Mouse (Mus musculus): ENCODE results near the gene Rnf135. TPM values are rescaled to one million over a fixed set of nuclear protein-coding genes. Genes with fewer than 3 reads are reported as not detected.
A peak's percentile ranks its signal among the peaks of the same experiment; 100 is the strongest.

Rnf135 gene
- polyA plus RNA-seq, 1 experiment from 2014 or later = 2.8 TPM

DNA sequence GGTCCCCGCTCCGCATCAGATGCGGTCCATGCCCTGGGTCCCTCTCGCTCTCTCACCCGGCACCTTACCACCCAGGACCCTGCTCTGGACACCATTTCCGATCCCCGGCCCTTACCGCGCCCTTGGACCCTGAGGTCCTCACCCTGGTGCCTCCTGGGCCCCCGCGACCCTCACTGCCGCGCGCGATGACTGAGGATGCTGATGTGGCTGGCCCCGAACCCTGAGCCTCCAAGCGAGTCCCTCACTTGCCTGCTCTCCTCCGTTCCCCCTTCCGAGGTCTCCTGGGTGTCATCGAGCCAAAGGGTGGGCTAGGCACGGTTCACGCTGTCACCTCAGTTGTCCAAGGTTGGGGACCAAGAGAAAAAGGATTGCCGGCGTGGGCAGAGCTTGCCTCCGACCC is 29.1 kb upstream of the Rnf135 start:
- peaks cover 28% of the 10 kb centered on the region for H3K27me3 ChIP-seq (ENCODE audit: control insufficient read depth, insufficient read depth, low read length)
- DNase-seq (ENCODE audit: low spot score) = no peak
- H3K27ac ChIP-seq (replicated peaks; ENCODE audit: low read depth, low read length) = no peak overlapping the region
- H3K36me3 ChIP-seq (ENCODE audit: control insufficient read depth, insufficient read depth, low read length) = no peaks in the 10 kb centered on the region
- 29% methylated on average over 25 of the region's 25 CpGs for WGBS
- ATAC-seq (ENCODE audit: insufficient number of reproducible peaks, low FRiP score, low TSS enrichment, low read depth) = no peak
- 0 out of 2 replicates have a peak, but pooled peaks cover 7% of the 10 kb centered on the region for H3K4me1 ChIP-seq (ENCODE audit: control insufficient read depth, insufficient read depth, low read length)
- H3K4me2 ChIP-seq (ENCODE audit: low read depth, severe bottlenecking) = peak overlapping the region; percentile 69
- H3K9me3 ChIP-seq (ENCODE audit: control insufficient read depth, low read length) = no peaks in the 10 kb centered on the region
- H3K9ac ChIP-seq (ENCODE audit: low read length) = no peak overlapping the region
- peak overlapping the region; percentile 42 for H3K4me3 ChIP-seq (ENCODE audit: low read depth, low read length)

DNA sequence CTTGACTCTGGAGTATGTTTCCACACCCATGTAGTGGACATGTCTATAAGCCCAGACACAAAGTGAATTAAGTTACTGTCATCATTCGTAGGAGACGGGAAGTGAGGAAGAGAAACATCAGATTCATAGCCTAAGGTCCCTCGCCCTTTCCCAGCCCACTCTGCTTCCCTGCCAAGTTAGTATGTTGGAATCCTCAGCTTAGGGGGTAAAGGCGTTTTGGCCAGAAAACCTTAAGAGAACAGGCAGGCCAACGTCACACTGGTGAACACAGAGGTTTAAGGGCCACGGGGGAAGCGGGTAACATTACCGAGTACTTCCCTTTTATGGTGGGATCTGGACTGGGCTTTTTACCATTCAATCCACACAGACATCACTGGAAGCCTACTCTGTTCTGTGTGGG is 28.1 kb upstream of the Rnf135 start:
- Histone ChIP-seq H3K27ac (replicated peaks; ENCODE audit: low read depth, low read length) (no peak overlapping the region), H3K9me3 (ENCODE audit: control insufficient read depth, low read length) (no peaks in the 10 kb centered on the region), H3K9ac (ENCODE audit: low read length) (no peak overlapping the region), H3K4me3 (ENCODE audit: low read depth, low read length) (no peak overlapping the region), H3K36me3 (ENCODE audit: control insufficient read depth, insufficient read depth, low read length) (no peaks in the 10 kb centered on the region), H3K4me1 (ENCODE audit: control insufficient read depth, insufficient read depth, low read length) (0 out of 2 replicates have a peak, but pooled peaks cover 7% of the 10 kb centered on the region), H3K27me3 (ENCODE audit: control insufficient read depth, insufficient read depth, low read length) (peaks cover 28% of the 10 kb centered on the region), H3K4me2 (ENCODE audit: low read depth, severe bottlenecking) (no peak overlapping the region)
- no peak for ATAC-seq (ENCODE audit: insufficient number of reproducible peaks, low FRiP score, low TSS enrichment, low read depth)
- 79% methylated on average over 8 of the region's 8 CpGs for WGBS
- DNase-seq (ENCODE audit: low spot score) = no peak

DNA sequence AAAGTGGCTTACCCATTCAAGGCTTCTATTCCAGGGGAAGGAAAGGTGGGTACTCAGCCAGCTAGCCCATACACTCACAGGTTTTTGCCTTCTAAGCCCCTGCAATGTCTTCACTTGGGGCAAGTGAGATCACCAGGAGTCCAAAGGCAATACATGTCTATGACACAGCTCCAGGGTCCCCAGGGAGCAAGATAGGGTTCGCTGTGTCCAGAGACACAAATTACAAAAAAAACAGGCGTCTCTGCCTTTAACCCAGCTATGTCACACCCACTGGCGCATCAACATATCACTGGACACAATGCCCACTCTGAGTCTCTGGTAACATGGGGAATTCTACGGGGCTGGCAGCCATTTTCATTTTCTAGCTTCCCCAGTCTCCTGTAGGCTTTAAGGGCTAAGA is 27.7 kb upstream of the Rnf135 start:
- H3K36me3 ChIP-seq (ENCODE audit: control insufficient read depth, insufficient read depth, low read length) = no peaks in the 10 kb centered on the region
- H3K9me3 ChIP-seq (ENCODE audit: control insufficient read depth, low read length) = no peaks in the 10 kb centered on the region
- no peak for DNase-seq (ENCODE audit: low spot score)
- H3K27me3 ChIP-seq (ENCODE audit: control insufficient read depth, insufficient read depth, low read length) = peaks cover 28% of the 10 kb centered on the region
- no peak for ATAC-seq (ENCODE audit: insufficient number of reproducible peaks, low FRiP score, low TSS enrichment, low read depth)
- no peak overlapping the region for H3K9ac ChIP-seq (ENCODE audit: low read length)
- 0 out of 2 replicates have a peak, but pooled peaks cover 7% of the 10 kb centered on the region for H3K4me1 ChIP-seq (ENCODE audit: control insufficient read depth, insufficient read depth, low read length)
- WGBS = 88% methylated on average over 4 of the region's 4 CpGs
- no peak overlapping the region for H3K27ac ChIP-seq (replicated peaks; ENCODE audit: low read depth, low read length)
- H3K4me2 ChIP-seq (ENCODE audit: low read depth, severe bottlenecking) = no peak overlapping the region
- no peak overlapping the region for H3K4me3 ChIP-seq (ENCODE audit: low read depth, low read length)

DNA sequence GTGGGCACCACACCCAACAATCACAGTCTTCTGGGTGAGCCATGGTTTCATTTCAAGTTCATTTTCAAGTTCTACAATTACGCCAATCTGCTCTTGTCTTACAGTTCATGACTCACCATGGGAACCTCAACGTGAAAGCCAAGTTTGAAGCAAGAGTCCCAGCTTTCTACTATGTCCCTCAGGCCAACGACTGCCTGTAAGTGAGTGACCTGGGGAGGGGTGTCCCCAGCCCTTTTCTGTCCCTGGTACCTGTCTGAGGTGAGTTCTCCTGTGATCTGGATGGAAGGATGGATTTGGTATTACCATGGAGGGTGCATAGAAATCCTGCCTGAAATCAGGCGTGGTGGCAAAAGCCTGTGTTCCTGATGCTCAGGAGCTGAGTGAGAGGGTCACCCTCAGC is 26.8 kb upstream of the Rnf135 start:
- Histone ChIP-seq H3K27me3 (ENCODE audit: control insufficient read depth, insufficient read depth, low read length) (peaks cover 28% of the 10 kb centered on the region), H3K4me1 (ENCODE audit: control insufficient read depth, insufficient read depth, low read length) (0 out of 2 replicates have a peak, but pooled peaks cover 7% of the 10 kb centered on the region), H3K27ac (replicated peaks; ENCODE audit: low read depth, low read length) (no peak overlapping the region), H3K9me3 (ENCODE audit: control insufficient read depth, low read length) (no peaks in the 10 kb centered on the region), H3K4me3 (ENCODE audit: low read depth, low read length) (no peak overlapping the region), H3K9ac (ENCODE audit: low read length) (no peak overlapping the region), H3K36me3 (ENCODE audit: control insufficient read depth, insufficient read depth, low read length) (no peaks in the 10 kb centered on the region), H3K4me2 (ENCODE audit: low read depth, severe bottlenecking) (no peak overlapping the region)
- no peak for ATAC-seq (ENCODE audit: insufficient number of reproducible peaks, low FRiP score, low TSS enrichment, low read depth)
- DNase-seq (ENCODE audit: low spot score) = no peak
- 84% methylated on average over 4 of the region's 4 CpGs for whole genome bisulfite sequencing

DNA sequence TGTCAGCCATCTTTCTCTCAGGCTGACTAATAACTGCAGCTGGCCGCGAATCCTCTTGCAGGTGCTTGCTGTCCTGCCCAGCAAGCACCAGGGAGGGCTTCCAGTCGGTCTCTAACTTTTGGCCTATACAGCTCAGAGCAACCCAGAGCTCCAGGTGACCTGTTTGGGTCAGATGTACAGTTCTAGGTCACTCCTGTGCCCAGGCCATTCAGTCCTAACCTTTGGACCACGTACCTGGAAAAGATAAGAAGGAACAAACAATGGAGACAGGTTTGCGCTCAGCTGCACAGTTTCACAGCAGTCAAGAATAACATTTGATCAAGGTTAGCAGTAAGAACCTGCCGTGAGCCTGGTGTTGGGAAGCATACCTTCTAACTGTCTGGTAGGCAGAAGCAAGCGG is 24.6 kb upstream of the Rnf135 start:
- no peak overlapping the region for H3K4me2 ChIP-seq (ENCODE audit: low read depth, severe bottlenecking)
- H3K27me3 ChIP-seq (ENCODE audit: control insufficient read depth, insufficient read depth, low read length) = peaks cover 17% of the 10 kb centered on the region
- H3K36me3 ChIP-seq (ENCODE audit: control insufficient read depth, insufficient read depth, low read length) = no peaks in the 10 kb centered on the region
- no peak overlapping the region for H3K4me3 ChIP-seq (ENCODE audit: low read depth, low read length)
- no peaks in the 10 kb centered on the region for H3K9me3 ChIP-seq (ENCODE audit: control insufficient read depth, low read length)
- ATAC-seq (ENCODE audit: insufficient number of reproducible peaks, low FRiP score, low TSS enrichment, low read depth) (no peak), DNase-seq (ENCODE audit: low spot score) (no peak)
- no peak overlapping the region for H3K27ac ChIP-seq (replicated peaks; ENCODE audit: low read depth, low read length)
- H3K9ac ChIP-seq (ENCODE audit: low read length) = no peak overlapping the region
- H3K4me1 ChIP-seq (ENCODE audit: control insufficient read depth, insufficient read depth, low read length) = 0 out of 2 replicates have a peak, but pooled peaks cover 5% of the 10 kb centered on the region
- 84% methylated on average over 7 of the region's 7 CpGs for WGBS

DNA sequence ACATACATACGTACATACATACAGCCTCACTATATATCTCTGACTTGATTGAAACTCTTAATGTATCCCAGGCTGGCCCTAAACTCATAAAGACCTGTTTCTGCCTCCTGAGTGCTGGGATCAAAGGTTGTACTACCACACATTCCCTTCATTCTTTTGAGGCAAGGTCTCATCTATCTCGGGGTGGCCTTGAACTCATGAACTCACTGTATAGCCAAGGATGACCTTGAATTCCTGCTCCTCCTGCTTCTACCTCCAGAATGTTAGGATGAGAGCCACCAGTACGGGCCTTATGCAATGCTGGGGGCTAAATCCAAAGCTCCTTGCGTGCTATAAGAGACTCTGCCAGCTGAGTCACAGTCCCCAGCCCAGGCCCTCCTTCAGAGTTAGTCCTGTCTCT is 22.6 kb upstream of the Rnf135 start:
- DNase-seq (ENCODE audit: low spot score) (no peak), ATAC-seq (ENCODE audit: insufficient number of reproducible peaks, low FRiP score, low TSS enrichment, low read depth) (no peak)
- no peak overlapping the region for H3K4me3 ChIP-seq (ENCODE audit: low read depth, low read length)
- no peak overlapping the region for H3K9ac ChIP-seq (ENCODE audit: low read length)
- 83% methylated on average over 4 of the region's 4 CpGs for WGBS
- no peaks in the 10 kb centered on the region for H3K9me3 ChIP-seq (ENCODE audit: control insufficient read depth, low read length)
- no peaks in the 10 kb centered on the region for H3K4me1 ChIP-seq (ENCODE audit: control insufficient read depth, insufficient read depth, low read length)
- no peaks in the 10 kb centered on the region; the same call in none of the 2 replicates for H3K27me3 ChIP-seq (ENCODE audit: control insufficient read depth, insufficient read depth, low read length)
- no peak overlapping the region for H3K4me2 ChIP-seq (ENCODE audit: low read depth, severe bottlenecking)
- H3K36me3 ChIP-seq (ENCODE audit: control insufficient read depth, insufficient read depth, low read length) = no peaks in the 10 kb centered on the region
- H3K27ac ChIP-seq (replicated peaks; ENCODE audit: low read depth, low read length) = no peak overlapping the region

DNA sequence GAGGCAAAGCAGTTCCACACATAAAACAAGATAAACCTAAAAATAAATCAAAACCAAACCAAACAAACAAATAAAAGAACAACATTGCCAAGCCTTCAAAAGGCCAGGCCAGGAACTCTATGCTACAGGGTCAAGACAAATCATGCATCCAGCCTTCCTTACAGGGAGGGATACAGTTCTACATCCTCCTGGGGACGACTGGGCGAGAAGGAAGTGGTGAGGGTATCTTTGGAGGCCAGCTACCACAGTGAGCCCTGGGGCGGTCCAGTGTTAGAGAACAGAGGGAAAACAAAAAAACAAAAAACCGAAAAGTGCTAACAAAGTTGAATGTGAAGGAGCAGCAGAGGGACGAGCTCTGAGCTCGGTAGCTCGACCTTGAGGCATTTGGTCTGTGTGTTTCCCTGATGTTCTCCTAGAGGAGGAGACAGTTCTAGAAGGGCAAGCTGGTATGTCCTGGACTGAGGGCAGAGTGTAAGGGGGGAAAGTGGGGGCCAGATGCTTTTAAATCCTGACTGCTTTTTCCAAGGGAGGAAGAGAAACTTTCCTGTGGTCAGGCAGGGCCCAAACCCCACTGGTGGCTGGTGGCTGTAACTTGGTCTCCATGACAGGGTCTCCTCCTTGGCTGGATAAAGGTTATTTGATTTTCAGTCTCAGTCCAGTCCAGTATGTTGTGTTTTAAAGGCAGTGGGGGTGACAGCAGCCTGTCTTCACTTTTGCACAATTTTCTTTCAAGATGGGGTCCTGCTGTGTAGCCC is 20.1 kb upstream of the Rnf135 start:
- no peaks in the 10 kb centered on the region for H3K36me3 ChIP-seq (ENCODE audit: control insufficient read depth, insufficient read depth, low read length)
- H3K4me2 ChIP-seq (ENCODE audit: low read depth, severe bottlenecking) = no peak overlapping the region
- ATAC-seq (ENCODE audit: insufficient number of reproducible peaks, low FRiP score, low TSS enrichment, low read depth) (no peak), DNase-seq (ENCODE audit: low spot score) (no peak)
- no peak overlapping the region for H3K27ac ChIP-seq (replicated peaks; ENCODE audit: low read depth, low read length)
- H3K4me3 ChIP-seq (ENCODE audit: low read depth, low read length) = no peak overlapping the region
- WGBS = 82% methylated on average over 7 of the region's 7 CpGs
- no peaks in the 10 kb centered on the region for H3K4me1 ChIP-seq (ENCODE audit: control insufficient read depth, insufficient read depth, low read length)
- H3K9me3 ChIP-seq (ENCODE audit: control insufficient read depth, low read length) = no peaks in the 10 kb centered on the region
- H3K27me3 ChIP-seq (ENCODE audit: control insufficient read depth, insufficient read depth, low read length) = no peaks in the 10 kb centered on the region
- H3K9ac ChIP-seq (ENCODE audit: low read length) = no peak overlapping the region

DNA sequence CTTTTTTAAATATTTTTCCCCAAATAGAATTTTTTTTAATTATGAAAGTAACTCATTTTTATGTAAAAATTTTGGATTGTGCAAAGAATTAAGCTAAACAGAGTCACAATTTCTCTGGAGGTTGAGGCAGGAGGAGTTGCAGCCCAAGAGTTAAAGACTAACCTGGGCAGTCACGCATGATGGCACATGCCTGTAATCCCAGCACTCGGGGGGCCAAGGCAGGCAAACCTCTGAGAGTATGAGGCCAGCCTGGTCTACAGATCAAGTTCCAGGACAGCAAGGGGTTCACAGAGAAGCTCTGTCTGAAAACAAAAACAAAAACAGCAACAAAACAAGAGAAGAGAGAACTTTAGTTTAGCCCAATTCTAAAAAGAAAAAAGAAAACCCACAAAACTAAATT is 19.4 kb upstream of the Rnf135 start:
- Histone ChIP-seq H3K9ac (ENCODE audit: low read length) (no peak overlapping the region), H3K36me3 (ENCODE audit: control insufficient read depth, insufficient read depth, low read length) (no peaks in the 10 kb centered on the region), H3K4me3 (ENCODE audit: low read depth, low read length) (no peak overlapping the region), H3K4me2 (ENCODE audit: low read depth, severe bottlenecking) (no peak overlapping the region), H3K27me3 (ENCODE audit: control insufficient read depth, insufficient read depth, low read length) (no peaks in the 10 kb centered on the region), H3K27ac (replicated peaks; ENCODE audit: low read depth, low read length) (no peak overlapping the region), H3K9me3 (ENCODE audit: control insufficient read depth, low read length) (no peaks in the 10 kb centered on the region), H3K4me1 (ENCODE audit: control insufficient read depth, insufficient read depth, low read length) (no peaks in the 10 kb centered on the region)
- DNase-seq (ENCODE audit: low spot score) (no peak), ATAC-seq (ENCODE audit: insufficient number of reproducible peaks, low FRiP score, low TSS enrichment, low read depth) (no peak)
- 62% methylated on average over 2 of the region's 2 CpGs for WGBS

DNA sequence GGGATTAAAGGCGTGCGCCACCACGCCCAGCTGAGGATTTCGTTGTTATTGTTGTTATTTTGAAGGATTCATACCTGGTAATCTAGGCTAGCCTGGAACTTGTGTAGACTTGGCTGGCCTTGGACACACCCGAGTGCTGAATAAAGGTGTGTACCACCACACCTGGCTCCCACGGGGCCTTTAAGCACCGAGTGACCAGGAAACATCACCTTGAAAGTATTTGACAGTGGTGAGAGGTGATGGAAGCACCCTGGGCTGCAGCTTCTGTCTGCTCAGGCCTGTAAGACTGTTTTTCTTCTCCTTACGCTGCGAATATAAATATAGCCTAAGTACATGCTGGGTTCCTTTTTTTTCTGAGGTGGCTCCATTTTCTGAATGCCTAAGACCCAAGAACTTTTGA is 15.5 kb upstream of the Rnf135 start:
- ATAC-seq (ENCODE audit: insufficient number of reproducible peaks, low FRiP score, low TSS enrichment, low read depth) = no peak
- Histone ChIP-seq H3K4me2 (ENCODE audit: low read depth, severe bottlenecking) (no peak overlapping the region), H3K36me3 (ENCODE audit: control insufficient read depth, insufficient read depth, low read length) (no peaks in the 10 kb centered on the region), H3K27ac (replicated peaks; ENCODE audit: low read depth, low read length) (no peak overlapping the region), H3K4me1 (ENCODE audit: control insufficient read depth, insufficient read depth, low read length) (no peaks in the 10 kb centered on the region), H3K27me3 (ENCODE audit: control insufficient read depth, insufficient read depth, low read length) (no peaks in the 10 kb centered on the region), H3K9ac (ENCODE audit: low read length) (no peak overlapping the region), H3K9me3 (ENCODE audit: control insufficient read depth, low read length) (no peaks in the 10 kb centered on the region), H3K4me3 (ENCODE audit: low read depth, low read length) (no peak overlapping the region)
- 90% methylated on average over 9 of the region's 9 CpGs for WGBS
- no peak for DNase-seq (ENCODE audit: low spot score)

Measured in limb, embryonic 11.5 days (tissue).